Mouse (Mus musculus): ENCODE measurements around the gene Nap1l4.

Gene Nap1l4

DNA sequence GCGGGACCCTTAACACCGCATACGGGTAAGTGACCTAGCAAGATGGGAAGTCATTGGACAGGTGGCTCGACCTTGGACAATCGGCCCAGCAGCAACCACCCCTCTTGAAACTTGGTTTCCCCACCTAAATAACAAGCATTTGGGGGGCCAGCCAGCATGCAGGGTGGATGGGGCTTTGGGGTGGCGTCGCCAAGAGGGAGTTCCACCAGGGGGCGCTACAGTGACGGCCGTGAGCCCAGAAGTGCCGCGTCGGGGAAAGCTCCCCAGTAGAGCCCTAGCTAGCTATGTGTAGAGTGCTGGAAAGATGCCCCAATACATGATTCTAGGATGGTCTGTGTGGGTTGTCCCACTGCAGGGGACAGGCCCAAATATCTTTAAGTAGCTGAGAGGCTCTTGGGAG lies 68.4 kb downstream of the Nap1l4 start:
- peak; percentile 36 to 81 for DNase-seq (ENCODE audit: low spot score in 2 of 2)

DNA sequence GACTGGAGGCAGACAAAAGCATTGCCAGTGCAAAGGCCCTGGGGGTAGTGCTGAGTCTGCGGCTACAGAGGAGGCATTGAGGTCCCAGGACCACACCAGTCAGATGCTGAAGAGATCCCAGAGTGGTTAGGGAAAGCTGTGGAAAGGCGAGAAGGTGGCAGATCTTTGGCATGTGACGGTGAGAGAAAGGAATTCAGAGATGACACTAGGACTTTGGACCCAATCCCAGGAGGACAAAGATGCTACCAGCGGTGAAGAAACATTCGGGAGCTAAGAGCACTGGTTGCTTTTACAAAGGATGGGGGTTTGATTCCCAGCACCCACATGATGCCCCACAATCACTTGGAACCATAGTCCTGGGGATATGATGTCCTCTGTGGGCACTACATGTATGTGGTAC lies 71.1 kb downstream of the Nap1l4 start:
- DNase-seq (ENCODE audit: low spot score in 2 of 2), result no peak

- no peak for DNase-seq (ENCODE audit: low spot score in 2 of 2)
These were observed 72.1 kb downstream of the Nap1l4 start for GRCm38 (mm10) chr7:143476702-143477335.

DNA sequence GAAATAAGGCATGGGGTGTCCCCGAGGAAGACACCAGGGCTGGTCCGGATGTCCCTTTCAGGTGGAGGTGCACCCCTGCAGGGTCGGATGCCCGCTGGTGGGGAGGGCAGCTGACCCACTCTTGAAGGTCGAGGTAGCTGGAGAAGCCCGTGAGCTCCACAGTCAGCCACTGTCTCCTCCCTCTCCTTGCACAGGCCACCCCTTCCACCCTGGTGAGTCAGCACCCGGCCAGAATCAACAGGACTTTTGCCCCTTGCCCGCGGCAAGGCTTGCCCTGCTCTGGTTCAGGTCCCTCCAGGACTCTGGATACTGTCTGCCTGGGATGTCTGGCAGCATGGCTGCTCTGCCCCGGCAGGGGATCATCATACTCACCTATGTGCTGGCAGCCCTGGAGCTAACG lies 73.0 kb downstream of the Nap1l4 start:
- no peak for DNase-seq (ENCODE audit: low spot score in 2 of 2)

DNA sequence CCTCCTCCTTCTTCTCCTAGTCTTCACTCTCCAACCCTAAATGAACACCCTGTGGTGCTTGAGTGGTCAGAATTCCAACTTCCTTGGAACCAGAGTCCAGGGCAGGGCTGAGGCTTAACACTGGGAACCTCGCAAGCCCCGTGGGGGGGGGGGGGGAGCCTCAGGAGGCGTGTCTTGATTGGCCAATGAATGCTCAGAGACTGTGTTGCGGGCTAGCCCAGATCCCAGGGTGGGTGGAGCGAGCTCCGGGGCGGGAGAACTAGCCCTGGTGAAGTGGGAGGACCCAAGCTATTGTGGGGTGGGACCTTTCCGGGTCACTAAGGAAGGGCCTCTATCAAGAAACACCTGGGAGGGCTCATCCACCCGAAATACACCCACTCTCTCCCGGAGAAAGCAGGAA lies 74.1 kb downstream of the Nap1l4 start:
- DNase-seq (ENCODE audit: low spot score in 2 of 2), result no peak

DNA sequence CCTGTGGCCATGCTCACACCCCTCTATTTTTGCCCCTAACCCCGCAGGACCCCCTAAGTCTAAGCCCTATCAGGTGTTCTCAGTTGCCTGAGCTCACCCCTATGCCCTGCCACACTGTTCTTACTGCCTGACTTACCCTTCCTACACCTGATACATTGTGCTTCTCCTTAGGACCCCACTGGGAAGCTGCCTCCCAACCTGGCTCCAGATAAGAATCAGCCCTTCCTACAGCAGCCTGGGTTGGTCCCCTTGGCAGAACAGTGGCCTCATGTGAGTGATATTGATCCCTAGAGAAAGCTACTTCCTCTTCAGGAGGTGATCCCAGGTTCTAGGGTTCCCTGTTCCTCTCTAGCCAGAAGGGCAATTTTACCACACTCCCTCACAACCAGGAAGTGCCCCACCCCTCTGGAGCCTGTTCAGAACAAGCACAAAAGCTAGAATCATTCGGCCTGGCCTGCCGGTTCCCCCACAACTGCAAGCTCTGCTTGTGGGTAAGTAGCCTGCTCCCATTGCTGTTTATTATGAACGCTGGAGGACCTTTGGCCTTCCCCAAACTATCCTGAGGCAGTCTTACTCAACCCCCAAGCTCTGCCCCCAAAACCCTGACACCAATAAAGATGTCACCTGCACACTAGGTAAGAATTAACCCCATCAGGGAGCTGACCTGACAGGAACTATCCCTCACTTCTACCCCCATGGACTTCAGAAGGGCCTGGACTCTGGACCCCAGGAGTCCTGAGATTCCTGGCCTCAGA lies 75.4 kb downstream of the Nap1l4 start, which contains the start of gene Slc22a18:
Slc22a18 (plus strand) TSS at position 390 of the 755 bp plus-strand sequence.
- no peak for DNase-seq (ENCODE audit: low spot score in 2 of 2)

GRCm38 (mm10) chr7:143469946-143470345 lies 79.0 kb downstream of the Nap1l4 start:
- peak; percentile 47 to 77 for DNase-seq (ENCODE audit: low spot score in 2 of 2)

- no peak for DNase-seq (ENCODE audit: low spot score in 2 of 2)
These were observed 81.2 kb downstream of the Nap1l4 start for GRCm38 (mm10) chr7:143467714-143468113.

DNA sequence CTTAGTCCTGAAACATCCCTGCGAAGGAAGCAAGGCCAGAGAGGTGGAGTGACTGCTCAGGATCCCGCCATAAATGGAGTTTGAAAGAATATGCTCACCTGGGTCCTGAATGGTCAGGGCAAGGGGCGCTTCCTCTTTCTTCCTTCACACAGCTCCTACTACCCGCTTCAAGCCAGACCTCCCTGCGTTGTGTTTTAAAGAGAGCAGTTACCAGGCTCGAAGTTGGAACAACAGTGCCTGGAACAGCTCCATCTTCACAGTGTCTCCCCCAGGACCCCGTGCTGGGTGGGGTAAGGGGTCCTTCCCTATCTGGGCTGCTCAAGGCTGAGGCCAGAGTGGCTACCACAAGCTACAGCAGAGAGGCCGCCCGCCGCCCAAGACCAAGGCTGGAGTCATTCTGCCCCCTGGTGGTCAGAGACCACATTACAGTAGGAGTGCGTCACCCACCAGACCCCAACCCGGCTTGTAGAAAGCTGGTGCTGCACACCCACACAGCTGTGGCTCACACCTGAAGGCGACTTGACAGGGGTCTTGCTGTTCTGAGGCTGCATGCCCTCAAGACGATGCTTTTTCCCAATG lies 82.7 kb downstream of the Nap1l4 start:
- DNase-seq (ENCODE audit: low spot score in 2 of 2), result peak; percentile 64 to 89

GRCm38 (mm10) chr7:143464811-143465560 lies 83.9 kb downstream of the Nap1l4 start:
- DNase-seq (ENCODE audit: low spot score in 2 of 2), result peak; percentile 36 to 50

- DNase-seq (ENCODE audit: low spot score in 2 of 2), result peak; percentile 46 to 81
These were observed 85.0 kb downstream of the Nap1l4 start for GRCm38 (mm10) chr7:143463865-143464415.

All from thymus, postnatal 10 days (tissue).